8 mouse cellular contexts compared by ENCODE assay signal in the genomic region with DNA sequence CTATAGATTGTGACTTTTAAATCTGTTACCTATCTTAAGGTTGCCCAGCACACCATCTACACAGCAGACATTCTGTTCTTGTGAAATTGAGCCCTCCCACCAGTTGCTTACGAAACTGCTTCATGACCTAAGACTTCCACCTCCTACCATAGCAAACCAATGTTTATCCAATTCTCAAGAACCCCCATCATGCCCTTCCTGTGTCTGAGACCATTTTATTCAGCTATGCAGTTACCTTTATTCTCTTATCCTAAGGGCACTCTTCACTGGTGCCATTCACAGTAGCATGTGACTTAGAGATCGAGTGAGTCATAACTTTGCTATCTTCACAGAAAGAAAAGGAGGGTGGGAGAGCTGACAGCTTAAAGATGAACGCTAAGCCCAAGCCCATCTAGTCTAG. TPM values are rescaled to one million over a fixed set of nuclear protein-coding genes. Genes with fewer than 3 reads are reported as not detected.
DNase-seq lines count a peak whose midpoint lies in the region; ATAC-seq and TF ChIP-seq lines count a peak whose summit lies in the region.

No protein-coding gene starts in this region.

- 7% methylated on average over 3 of the region's 3 CpGs for WGBS in heart, embryonic 13.5 days
- WGBS in embryonic facial prominence, embryonic 12.5 days = 33% methylated on average over 3 of the region's 3 CpGs
- 13% methylated on average over 3 of the region's 3 CpGs for WGBS in intestine, postnatal 0 days

- TF ChIP-seq POLR2A in myocyte (IDR thresholded peaks at IDR 0.05; ENCODE audit: insufficient read length, low read depth) = no peak

- peak overlapping the region; percentile 82 for H3K4me2 ChIP-seq in heart, embryonic 13.5 days
- peak overlapping the region; percentile 62 for H3K4me2 ChIP-seq in embryonic facial prominence, embryonic 12.5 days (replicated peaks)
- H3K4me2 ChIP-seq in intestine, postnatal 0 days (replicated peaks; ENCODE audit: low read depth) = peak overlapping the region; percentile 76
- peak overlapping the region; percentile 98 for H3K4me2 ChIP-seq in myocyte (ENCODE audit: low read depth)

- H3K36me3 ChIP-seq in heart, embryonic 13.5 days = peaks cover 7% of the 10 kb centered on the region
- H3K36me3 ChIP-seq in embryonic facial prominence, embryonic 12.5 days = no peaks in the 10 kb centered on the region; the same call in 1 of the 2 replicates
- H3K36me3 ChIP-seq in intestine, postnatal 0 days (ENCODE audit: control insufficient read depth, insufficient read depth) = no peaks in the 10 kb centered on the region
- peaks cover 3% of the 10 kb centered on the region for H3K36me3 ChIP-seq in myocyte (ENCODE audit: control insufficient read depth, insufficient read depth)

- TF ChIP-seq CTCF in intestine, postnatal 0 days (IDR thresholded peaks at IDR 0.05; ENCODE audit: low read depth) = no peak

- peaks cover 63% of the 10 kb centered on the region for H3K4me1 ChIP-seq in heart, embryonic 13.5 days
- H3K4me1 ChIP-seq in embryonic facial prominence, embryonic 12.5 days = peaks cover 28% of the 10 kb centered on the region
- peaks cover 5% of the 10 kb centered on the region; the same call in 1 of the 2 replicates for H3K4me1 ChIP-seq in intestine, postnatal 0 days (replicated peaks; ENCODE audit: control insufficient read depth, insufficient read depth, low read length)

- H3ac ChIP-seq in myocyte (ENCODE audit: control insufficient read depth, insufficient read length) = no peak overlapping the region

- H3K27me3 ChIP-seq in heart, embryonic 13.5 days (replicated peaks) = no peaks in the 10 kb centered on the region
- H3K27me3 ChIP-seq in embryonic facial prominence, embryonic 12.5 days = no peaks in the 10 kb centered on the region
- H3K27me3 ChIP-seq in intestine, postnatal 0 days (replicated peaks; ENCODE audit: control insufficient read depth, insufficient read depth, low read length) = no peaks in the 10 kb centered on the region
- no peaks in the 10 kb centered on the region for H3K27me3 ChIP-seq in myocyte (ENCODE audit: control insufficient read depth, insufficient read depth, insufficient read length)

- H3K4me3 ChIP-seq in heart, embryonic 13.5 days = peak overlapping the region; percentile 85
- H3K4me3 ChIP-seq in embryonic facial prominence, embryonic 12.5 days = peak overlapping the region; percentile 87; the same call in 1 of the 2 replicates
- H3K4me3 ChIP-seq in intestine, postnatal 0 days (ENCODE audit: low read depth, low read length) = peak overlapping the region; percentile 90
- H3K4me3 ChIP-seq in myocyte = peak overlapping the region; percentile 51

- peaks cover 35% of the 10 kb centered on the region for H3K79me2 ChIP-seq in myocyte (ENCODE audit: control insufficient read depth, insufficient read depth)

- H3K27ac ChIP-seq in heart, embryonic 13.5 days (replicated peaks) = peak overlapping the region; percentile 99
- no peak overlapping the region for H3K27ac ChIP-seq in embryonic facial prominence, embryonic 12.5 days
- no peak overlapping the region for H3K27ac ChIP-seq in intestine, postnatal 0 days (ENCODE audit: low read depth, low read length)

- no peak for DNase-seq in heart, adult 9 months (ENCODE audit: low spot score in 2 of 2)
- DNase-seq in embryo, embryonic 9.5 days (ENCODE audit: extremely low spot score) = no peak
- DNase-seq in adrenal gland, postnatal 25 days = no peak
- no peak for DNase-seq in gastrocnemius, postnatal 4 days (ENCODE audit: low spot score in 2 of 2)

- H3K9ac ChIP-seq in heart, embryonic 13.5 days = peak overlapping the region; percentile 98
- H3K9ac ChIP-seq in embryonic facial prominence, embryonic 12.5 days = no peak overlapping the region
- no peak overlapping the region for H3K9ac ChIP-seq in intestine, postnatal 0 days (ENCODE audit: low read depth, low read length)

- H3K9me3 ChIP-seq in heart, embryonic 13.5 days = no peaks in the 10 kb centered on the region
- H3K9me3 ChIP-seq in embryonic facial prominence, embryonic 12.5 days = no peaks in the 10 kb centered on the region
- H3K9me3 ChIP-seq in intestine, postnatal 0 days (ENCODE audit: control insufficient read depth) = no peaks in the 10 kb centered on the region

- no peak for ATAC-seq in heart, embryonic 13.5 days (ENCODE audit: extremely low read depth, insufficient number of reproducible peaks, low FRiP score, low TSS enrichment)
- no peak for ATAC-seq in embryonic facial prominence, embryonic 12.5 days (ENCODE audit: insufficient number of reproducible peaks, insufficient read depth, low FRiP score, low TSS enrichment)
- ATAC-seq in intestine, postnatal 0 days = no peak

TF ChIP-seq in myocyte, 11 proteins besides CTCF, POLR2A, EP300 and RAD21:
- TF ChIP-seq E2F4 (IDR thresholded peaks at IDR 0.05; ENCODE audit: insufficient read depth) (no peak), MYOD1 (IDR thresholded peaks at IDR 0.05; ENCODE audit: control insufficient read depth in 1 of 3, insufficient read length in 2 of 3, low read depth in 2 of 3) (no peak), USF1 (IDR thresholded peaks at IDR 0.05; ENCODE audit: low read depth) (peak; percentile 35)

RNA-seq across cellular contexts. Expression of a gene that starts 1.1 kb away (rescaled TPM):
- polyA plus RNA-seq in heart, embryonic 13.5 days (2015; fragmentation: Nextera tagmentation; extraction: Ambion mirVana) = 4.9 and 5.9 TPM in 2 replicates
- 9.3 and 10.1 TPM in 2 replicates for polyA plus RNA-seq in embryonic facial prominence, embryonic 12.5 days (2016; fragmentation: Nextera tagmentation; extraction: Ambion mirVana)
- polyA plus RNA-seq in intestine, postnatal 0 days (2015; fragmentation: Nextera tagmentation; extraction: Ambion mirVana) = 3.1 and 3.7 TPM in 2 replicates
- polyA plus RNA-seq in myocyte (2012; fragmentation: generic; extraction: Trizol) = 11.1 TPM
- total RNA-seq in adrenal gland, postnatal 25 days (2021) = 35.1 and 35.7 TPM in 2 replicates
- 10 to 100 TPM; 34.1 to 39.0 TPM for total RNA-seq in gastrocnemius, postnatal 4 days (2021)
